Mouse (Mus musculus): Measurements from ENCODE around the gene Mnd1. TPM values are rescaled to one million over a fixed set of nuclear protein-coding genes. Genes with fewer than 3 reads are reported as not detected.

Mnd1 gene
- total RNA-seq, 1 experiment, result 31.9 TPM

GRCm38 (mm10) chr3:84198229-84198628, 42.6 kb upstream of the Mnd1 start:
- H3K9ac ChIP-seq (ENCODE audit: insufficient read depth, low read depth, low read length, poor library complexity, severe bottlenecking), result no peak overlapping the region
- no peaks in the 10 kb centered on the region for H3K9me3 ChIP-seq (ENCODE audit: control insufficient read depth, insufficient read depth, low read depth, low read length)
- H3K36me3 ChIP-seq (ENCODE audit: control insufficient read depth, insufficient read depth, low read length, poor library complexity, severe bottlenecking), result no peaks in the 10 kb centered on the region
- in situ Hi-C loops (cut with MboI; ENCODE audit: low sequenced_read_pairs in 2 of 2, unreplicated experiment in 2 of 2), result no loop called here
- peaks cover 11 to 16% of the 10 kb centered on the region in 2 experiments for H3K4me1 ChIP-seq (ENCODE audit: control insufficient read depth in 2 of 2, insufficient read depth in 2 of 2, low read length in 2 of 2, poor library complexity in 1 of 2)
- no peak overlapping the region for H3K27ac ChIP-seq (ENCODE audit: insufficient read depth, low read depth, low read length, poor library complexity, severe bottlenecking)
- DNase-seq (ENCODE audit: low read depth, low spot score), result no peak
- no peak for TF ChIP-seq CHD2 (IDR thresholded peaks at IDR 0.05; ENCODE audit: low read depth, low read length)
- TF ChIP-seq ZNF384 (IDR thresholded peaks at IDR 0.05; ENCODE audit: low read depth, low read length), result no peak
- TF ChIP-seq HCFC1 (IDR thresholded peaks at IDR 0.05; ENCODE audit: borderline replicate concordance, insufficient read depth, low read length), result no peak
- TF ChIP-seq ZC3H11A (IDR thresholded peaks at IDR 0.05; ENCODE audit: borderline replicate concordance, low read depth, low read length), result no peak
- no peak for TF ChIP-seq MAFK (IDR thresholded peaks at IDR 0.05; ENCODE audit: insufficient read depth, low read depth, low read length)
- H3K4me3 ChIP-seq (ENCODE audit: insufficient read depth in 1 of 2, low read depth in 1 of 2, low read length in 2 of 2, poor library complexity in 1 of 2, severe bottlenecking in 1 of 2), result no peak overlapping the region

- Histone ChIP-seq H3K9me3 (ENCODE audit: control insufficient read depth, insufficient read depth, low read depth, low read length) (no peaks in the 10 kb centered on the region), H3K4me1 (ENCODE audit: control insufficient read depth in 2 of 2, insufficient read depth in 2 of 2, low read length in 2 of 2, poor library complexity in 1 of 2) (peaks cover 14 to 18% of the 10 kb centered on the region in 2 experiments), H3K4me3 (ENCODE audit: insufficient read depth in 1 of 2, low read depth in 1 of 2, low read length in 2 of 2, poor library complexity in 1 of 2, severe bottlenecking in 1 of 2) (no peak overlapping the region), H3K9ac (ENCODE audit: insufficient read depth, low read depth, low read length, poor library complexity, severe bottlenecking) (no peak overlapping the region), H3K27ac (ENCODE audit: insufficient read depth, low read depth, low read length, poor library complexity, severe bottlenecking) (peak overlapping the region; percentile 68; the same call in 1 of the 2 replicates), H3K36me3 (ENCODE audit: control insufficient read depth, insufficient read depth, low read length, poor library complexity, severe bottlenecking) (peaks cover 2% of the 10 kb centered on the region; the same call in 1 of the 2 replicates)
- no peak for DNase-seq (ENCODE audit: low read depth, low spot score)
- in situ Hi-C loops (cut with MboI; ENCODE audit: low sequenced_read_pairs in 2 of 2, unreplicated experiment in 2 of 2), result no loop called here
- no peak for TF ChIP-seq ZC3H11A (IDR thresholded peaks at IDR 0.05; ENCODE audit: borderline replicate concordance, low read depth, low read length)
- TF ChIP-seq CHD2 (IDR thresholded peaks at IDR 0.05; ENCODE audit: low read depth, low read length), result no peak
- TF ChIP-seq MAFK (IDR thresholded peaks at IDR 0.05; ENCODE audit: insufficient read depth, low read depth, low read length), result no peak
- TF ChIP-seq HCFC1 (IDR thresholded peaks at IDR 0.05; ENCODE audit: borderline replicate concordance, insufficient read depth, low read length), result no peak
- no peak for TF ChIP-seq ZNF384 (IDR thresholded peaks at IDR 0.05; ENCODE audit: low read depth, low read length)
Measured at GRCm38 (mm10) chr3:84193881-84194280, 38.3 kb upstream of the Mnd1 start.

- Histone ChIP-seq H3K36me3 (ENCODE audit: control insufficient read depth, insufficient read depth, low read length, poor library complexity, severe bottlenecking) (peaks cover 2% of the 10 kb centered on the region; the same call in 1 of the 2 replicates), H3K27ac (ENCODE audit: insufficient read depth, low read depth, low read length, poor library complexity, severe bottlenecking) (peak overlapping the region; percentile 57), H3K9ac (ENCODE audit: insufficient read depth, low read depth, low read length, poor library complexity, severe bottlenecking) (peak overlapping the region; percentile 43), H3K4me3 (ENCODE audit: insufficient read depth in 1 of 2, low read depth in 1 of 2, low read length in 2 of 2, poor library complexity in 1 of 2, severe bottlenecking in 1 of 2) (peak overlapping the region; percentile 54 to 66), H3K4me1 (ENCODE audit: control insufficient read depth in 2 of 2, insufficient read depth in 2 of 2, low read length in 2 of 2, poor library complexity in 1 of 2) (peaks cover 14 to 20% of the 10 kb centered on the region in 2 experiments), H3K9me3 (ENCODE audit: control insufficient read depth, insufficient read depth, low read depth, low read length) (no peaks in the 10 kb centered on the region)
- DNase-seq (ENCODE audit: low read depth, low spot score), result peak; percentile 70
- TF ChIP-seq CHD2 (IDR thresholded peaks at IDR 0.05; ENCODE audit: low read depth, low read length) (no peak), ZNF384 (IDR thresholded peaks at IDR 0.05; ENCODE audit: low read depth, low read length) (no peak), ZC3H11A (IDR thresholded peaks at IDR 0.05; ENCODE audit: borderline replicate concordance, low read depth, low read length) (no peak), HCFC1 (IDR thresholded peaks at IDR 0.05; ENCODE audit: borderline replicate concordance, insufficient read depth, low read length) (no peak), MAFK (IDR thresholded peaks at IDR 0.05; ENCODE audit: insufficient read depth, low read depth, low read length) (no peak)
- in situ Hi-C loops (cut with MboI; ENCODE audit: low sequenced_read_pairs in 2 of 2, unreplicated experiment in 2 of 2), result no loop called here
Measured at GRCm38 (mm10) chr3:84191141-84191881, 35.7 kb upstream of the Mnd1 start.

- peak overlapping the region; percentile 57 for H3K27ac ChIP-seq (ENCODE audit: insufficient read depth, low read depth, low read length, poor library complexity, severe bottlenecking)
- peaks cover 12 to 17% of the 10 kb centered on the region in 2 experiments for H3K4me1 ChIP-seq (ENCODE audit: control insufficient read depth in 2 of 2, insufficient read depth in 2 of 2, low read length in 2 of 2, poor library complexity in 1 of 2)
- TF ChIP-seq ZC3H11A (IDR thresholded peaks at IDR 0.05; ENCODE audit: borderline replicate concordance, low read depth, low read length) (no peak), CHD2 (IDR thresholded peaks at IDR 0.05; ENCODE audit: low read depth, low read length) (no peak), MAFK (IDR thresholded peaks at IDR 0.05; ENCODE audit: insufficient read depth, low read depth, low read length) (no peak), HCFC1 (IDR thresholded peaks at IDR 0.05; ENCODE audit: borderline replicate concordance, insufficient read depth, low read length) (no peak), ZNF384 (IDR thresholded peaks at IDR 0.05; ENCODE audit: low read depth, low read length) (no peak)
- in situ Hi-C loops (cut with MboI; ENCODE audit: low sequenced_read_pairs in 2 of 2, unreplicated experiment in 2 of 2), result no loop called here
- H3K36me3 ChIP-seq (ENCODE audit: control insufficient read depth, insufficient read depth, low read length, poor library complexity, severe bottlenecking), result peaks cover 2% of the 10 kb centered on the region; the same call in 1 of the 2 replicates
- H3K9ac ChIP-seq (ENCODE audit: insufficient read depth, low read depth, low read length, poor library complexity, severe bottlenecking), result peak overlapping the region; percentile 43
- H3K4me3 ChIP-seq (ENCODE audit: insufficient read depth in 1 of 2, low read depth in 1 of 2, low read length in 2 of 2, poor library complexity in 1 of 2, severe bottlenecking in 1 of 2), result peak overlapping the region; percentile 54 to 66
- H3K9me3 ChIP-seq (ENCODE audit: control insufficient read depth, insufficient read depth, low read depth, low read length), result no peaks in the 10 kb centered on the region
- no peak for DNase-seq (ENCODE audit: low read depth, low spot score)
Measured at GRCm38 (mm10) chr3:84190513-84191061, 35.0 kb upstream of the Mnd1 start.

Data from ES-E14 (cell line).